Mouse (Mus musculus) left cerebral cortex, postnatal 14 days (tissue): ENCODE measurements at regions not wholly inside any gene's neighbourhood (a gene's known extent, or its start where the extent isn't known, plus 50 kb on each side); places are given as distances from the start of the nearest gene placed in this dataset.
A peak's percentile ranks its signal among the peaks of the same experiment; 100 is the strongest.

Source experiments
- DNase-seq, 2 experiments: peaks; one replicate each; pipeline ENCODE4 v3.0.0; 2021 to 2022; ENCODE audit warnings: low spot score in 2 of 2, mixed read lengths in 1 of 2
- intact Hi-C: fragments of 180-260 bp; cut with DNase I; formaldehyde crosslinking; loops from one replicate; pipeline ENCODE4 v1.15.1; 2025

DNA sequence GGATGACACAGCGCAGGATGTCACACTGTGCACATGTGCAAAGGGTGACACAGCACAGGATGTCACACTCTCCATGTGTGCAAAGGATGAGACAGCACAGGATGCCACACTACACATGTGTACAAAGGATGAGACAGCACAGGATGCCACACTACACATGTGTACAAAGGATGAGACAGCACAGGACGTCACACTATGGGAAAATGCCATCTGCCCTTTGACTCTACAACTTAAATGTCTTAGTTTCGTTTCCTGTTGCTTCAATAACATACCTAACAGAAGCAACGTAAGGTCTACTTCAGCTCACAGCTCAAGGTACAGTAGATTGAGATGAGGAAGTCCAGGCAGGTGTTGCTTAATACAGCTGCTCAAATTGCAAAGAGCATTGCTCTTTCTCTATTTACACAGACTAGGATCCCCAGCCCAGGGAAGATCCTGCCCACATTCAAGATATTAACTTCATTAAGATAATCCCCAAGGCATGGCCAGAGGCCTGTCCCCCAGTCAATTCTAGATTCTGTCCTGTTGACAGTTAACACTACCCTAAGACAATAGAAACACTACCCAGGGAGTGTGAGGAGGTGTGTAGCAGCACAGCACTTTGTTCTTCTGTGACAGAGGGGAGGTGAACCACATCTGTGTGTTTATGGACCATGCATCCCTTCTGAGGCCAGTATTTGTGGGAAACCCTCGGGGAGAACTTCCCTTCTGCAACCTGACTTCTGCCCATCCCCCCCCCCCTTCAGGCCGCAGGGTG is 97.0 kb downstream of the Psmg1 start:
- intact Hi-C loops = no loop called here
- no peak for DNase-seq

- no peak for DNase-seq
- intact Hi-C loops = no loop called here
Measured at GRCm38 (mm10) chr16:95892356-95892755, 98.4 kb downstream of the Psmg1 start.

GRCm38 (mm10) chr16:95886131-95886530 is 104.6 kb downstream of the Psmg1 start:
- DNase-seq = no peak
- intact Hi-C loops = no loop called here

DNA sequence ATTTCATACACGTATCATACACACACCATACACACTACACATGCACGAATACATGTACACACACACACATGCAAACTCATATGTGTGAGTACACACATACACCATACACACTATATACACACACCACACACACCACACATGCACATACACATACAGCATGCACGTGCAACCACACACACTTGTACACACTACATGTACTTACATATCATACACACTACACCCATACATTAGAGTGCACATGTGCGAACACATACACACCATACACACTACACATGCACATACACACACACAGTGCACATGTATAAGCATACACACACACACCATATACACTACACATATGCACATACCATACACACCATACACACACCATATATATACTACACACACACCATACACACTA is 117.5 kb downstream of the Psmg1 start:
- intact Hi-C loops = no loop called here
- DNase-seq = peak in 1 of 2 experiments; percentile 0

GRCm38 (mm10) chr16:95872436-95872835 is 118.3 kb downstream of the Psmg1 start:
- intact Hi-C loops = no loop called here
- DNase-seq = peak in 1 of 2 experiments; percentile 1

DNA sequence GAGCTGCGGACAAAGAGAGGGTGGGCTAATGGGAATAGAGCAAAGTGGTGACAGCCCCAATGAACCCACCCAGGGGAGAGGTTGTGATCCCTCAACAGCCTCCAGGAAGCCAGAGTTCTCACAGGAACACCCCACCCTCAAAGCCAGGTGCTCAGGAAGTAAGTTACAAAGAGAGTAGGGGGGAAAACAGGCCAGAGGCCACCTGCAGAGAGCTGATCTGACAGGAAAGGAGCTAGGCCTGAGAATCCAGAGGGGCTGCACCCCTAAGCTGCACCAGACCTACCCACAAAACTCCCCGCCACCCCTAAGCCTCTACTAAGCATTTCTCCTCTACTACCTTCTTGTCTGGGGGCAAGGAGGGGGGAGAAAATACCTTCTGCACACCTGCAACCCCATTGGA is 120.5 kb downstream of the Psmg1 start:
- intact Hi-C loops = no loop called here
- DNase-seq = no peak

- intact Hi-C loops = no loop called here
- DNase-seq = peak in 1 of 2 experiments; percentile 0
Measured at GRCm38 (mm10) chr16:95869501-95869900, 121.3 kb downstream of the Psmg1 start.

GRCm38 (mm10) chr16:95868896-95869295 is 121.9 kb downstream of the Psmg1 start:
- intact Hi-C loops = no loop called here
- no peak for DNase-seq

- no peak for DNase-seq
- intact Hi-C loops = no loop called here
Measured at GRCm38 (mm10) chr16:95867516-95867915, 123.2 kb downstream of the Psmg1 start.

- intact Hi-C loops = no loop called here
- DNase-seq = no peak
Measured at GRCm38 (mm10) chr16:95866866-95867420, 123.8 kb downstream of the Psmg1 start.

GRCm38 (mm10) chr16:95865603-95866002 is 125.2 kb downstream of the Psmg1 start:
- no peak for DNase-seq
- intact Hi-C loops = no loop called here

GRCm38 (mm10) chr16:95864646-95865045 is 126.1 kb downstream of the Psmg1 start:
- intact Hi-C loops = no loop called here
- DNase-seq = peak in 1 of 2 experiments; percentile 0

DNA sequence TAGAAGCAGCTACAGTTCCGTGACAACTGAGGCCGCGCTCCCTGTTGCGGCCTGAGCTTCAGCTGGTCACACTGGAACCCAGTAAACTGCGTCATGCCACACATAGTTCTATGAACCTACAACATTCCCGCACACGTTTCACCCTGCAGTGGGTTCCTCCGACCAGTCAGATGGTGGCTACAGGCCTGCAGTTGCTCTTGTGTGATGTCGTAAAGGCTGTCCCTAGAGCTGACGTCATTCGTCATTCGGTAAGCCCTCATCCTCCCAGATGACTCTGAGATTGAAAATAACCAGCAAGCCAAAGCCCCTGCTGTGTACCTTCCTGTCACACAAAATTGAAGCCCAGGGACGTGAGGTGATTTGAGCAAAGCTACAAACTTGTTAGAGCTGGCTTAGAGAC is 126.7 kb downstream of the Psmg1 start:
- DNase-seq = no peak
- intact Hi-C loops = no loop called here

- intact Hi-C loops = no loop called here
- DNase-seq = no peak
Measured at GRCm38 (mm10) chr16:95863565-95863964, 127.2 kb downstream of the Psmg1 start.

- intact Hi-C loops = no loop called here
- DNase-seq = no peak
Measured at GRCm38 (mm10) chr16:95862621-95863020, 128.1 kb downstream of the Psmg1 start.

- intact Hi-C loops = no loop called here
- DNase-seq = no peak
Measured at GRCm38 (mm10) chr16:95861231-95861690, 129.5 kb downstream of the Psmg1 start.

GRCm38 (mm10) chr16:95860810-95861209 is 129.9 kb downstream of the Psmg1 start:
- intact Hi-C loops = no loop called here

GRCm38 (mm10) chr16:95860111-95860510 is 130.6 kb downstream of the Psmg1 start:
- no peak for DNase-seq
- intact Hi-C loops = no loop called here

More at GRCm38 (mm10) chr16:95860810-95861209, 129.9 kb downstream of the Psmg1 start:
- DNase-seq = no peak

DNA sequence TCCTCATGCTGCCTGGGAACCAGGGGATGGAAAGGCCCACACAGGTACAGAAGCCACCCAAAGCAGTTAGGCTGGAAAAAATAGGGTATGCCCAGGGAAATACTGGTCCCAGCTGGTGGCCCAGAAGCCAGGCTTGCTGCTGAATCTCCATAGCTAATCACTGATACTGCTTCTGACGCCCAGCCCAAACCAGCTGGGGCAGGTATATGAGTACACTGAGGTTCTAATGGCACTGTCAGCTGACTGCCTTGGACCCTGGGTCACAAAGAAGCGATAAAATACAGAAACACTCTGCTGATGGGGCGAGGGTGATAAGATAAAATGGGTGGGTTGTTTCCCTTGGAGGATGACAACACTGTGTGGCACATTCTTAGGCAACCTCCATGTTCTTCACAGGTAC is 133.4 kb downstream of the Psmg1 start:
- intact Hi-C loops = no loop called here
- no peak for DNase-seq

GRCm38 (mm10) chr16:95855230-95855629 is 135.5 kb downstream of the Psmg1 start:
- peak in 1 of 2 experiments; percentile 22 for DNase-seq
- intact Hi-C loops = no loop called here

DNA sequence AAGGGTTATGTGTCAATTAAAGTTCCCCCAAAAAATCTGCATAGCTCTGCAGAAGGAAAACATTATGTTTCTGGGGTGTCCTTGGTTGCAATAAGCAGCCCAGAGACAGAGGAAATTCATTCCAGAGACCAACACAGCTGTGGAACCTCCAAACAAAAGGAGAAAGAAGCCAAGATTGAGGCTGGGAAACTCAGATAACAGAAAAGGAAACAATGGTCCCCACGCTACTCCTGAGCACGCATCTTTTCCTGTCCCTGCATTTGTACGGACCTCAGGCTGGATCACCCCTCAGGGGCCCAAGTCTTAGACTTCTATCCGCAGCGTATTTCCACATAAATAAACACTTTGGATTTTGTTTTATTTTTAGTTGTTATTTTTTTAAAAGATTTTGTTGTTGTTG is 138.9 kb downstream of the Psmg1 start:
- DNase-seq = no peak
- intact Hi-C loops = no loop called here
